Mouse (Mus musculus): Measurements from ENCODE around the gene Rtn1. TPM values are rescaled to one million over a fixed set of nuclear protein-coding genes. Genes with fewer than 3 reads are reported as not detected.

Gene Rtn1
- polyA plus RNA-seq, 1 experiment from 2014 or later = 1,321 TPM

DNA sequence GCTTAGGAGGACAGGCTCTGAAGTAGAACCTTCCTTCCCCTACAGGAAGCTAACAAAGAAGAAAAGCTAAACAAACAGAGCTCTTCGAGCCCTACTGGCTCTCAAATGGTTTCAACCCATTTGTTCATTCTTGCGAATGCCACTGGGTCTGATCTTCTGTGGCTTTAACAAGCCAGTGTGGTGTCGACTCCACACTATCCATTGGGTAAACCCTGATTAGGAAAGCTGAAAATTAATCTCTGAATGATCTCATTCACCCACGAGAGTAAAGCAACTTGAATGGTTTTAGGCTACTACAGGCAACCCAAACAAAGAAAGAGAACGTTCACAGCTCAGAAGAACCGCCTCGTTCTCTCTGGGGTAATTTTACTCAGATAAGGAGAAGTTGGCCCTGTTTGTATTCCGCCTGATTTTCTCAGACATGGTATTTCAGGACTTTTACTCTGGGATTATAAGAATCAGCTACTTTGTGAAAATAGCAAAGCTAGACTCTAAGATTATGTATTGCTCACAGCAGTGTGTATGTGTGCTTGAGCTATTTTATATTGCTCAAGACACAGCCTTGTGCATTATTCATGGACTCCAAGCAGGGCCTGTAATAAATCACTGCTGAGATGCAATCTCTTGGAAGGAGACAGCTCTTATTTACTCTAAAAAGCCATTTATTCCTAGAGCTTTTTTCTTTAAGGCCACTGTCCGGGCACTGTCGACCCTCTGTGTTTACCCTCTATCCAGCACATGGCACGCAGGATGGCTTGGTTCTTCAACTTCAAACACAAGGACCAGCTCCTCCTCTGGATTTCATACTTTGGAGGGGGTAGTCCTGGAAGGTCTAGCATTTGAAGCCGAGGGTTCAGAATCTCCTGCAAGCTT, 43.4 kb downstream of the Rtn1 start:
- peak overlapping the region; percentile 46; the same call in 1 of the 2 replicates for H3K27ac ChIP-seq (ENCODE audit: low read depth, low read length)
- DNase-seq (ENCODE audit: low spot score) = peak; percentile 16
- H3K4me1 ChIP-seq (ENCODE audit: control insufficient read depth, insufficient read depth, low read length) = peaks cover 14% of the 10 kb centered on the region
- ATAC-seq = peak; percentile 54; the same call in 1 of the 2 replicates
- H3K36me3 ChIP-seq (ENCODE audit: control insufficient read depth, insufficient read depth, low read length) = no peaks in the 10 kb centered on the region
- H3K9me3 ChIP-seq (replicated peaks; ENCODE audit: control insufficient read depth, low read length) = no peaks in the 10 kb centered on the region
- WGBS = 30% methylated on average over 12 of the region's 12 CpGs
- no peak overlapping the region for H3K4me2 ChIP-seq (ENCODE audit: low read length)
- H3K4me3 ChIP-seq (ENCODE audit: low read depth, low read length) = no peak overlapping the region
- no peak overlapping the region for H3K9ac ChIP-seq (ENCODE audit: low read length)
- H3K27me3 ChIP-seq (replicated peaks; ENCODE audit: control insufficient read depth, insufficient read depth, low read length) = no peaks in the 10 kb centered on the region

GRCm38 (mm10) chr12:72364543-72364942, 44.3 kb downstream of the Rtn1 start:
- WGBS = 91% methylated on average over 5 of the region's 5 CpGs
- Histone ChIP-seq H3K9me3 (replicated peaks; ENCODE audit: control insufficient read depth, low read length) (no peaks in the 10 kb centered on the region), H3K4me2 (ENCODE audit: low read length) (no peak overlapping the region), H3K4me3 (ENCODE audit: low read depth, low read length) (no peak overlapping the region), H3K27me3 (replicated peaks; ENCODE audit: control insufficient read depth, insufficient read depth, low read length) (no peaks in the 10 kb centered on the region), H3K27ac (ENCODE audit: low read depth, low read length) (peak overlapping the region; percentile 1; the same call in 1 of the 2 replicates), H3K36me3 (ENCODE audit: control insufficient read depth, insufficient read depth, low read length) (no peaks in the 10 kb centered on the region), H3K9ac (ENCODE audit: low read length) (no peak overlapping the region), H3K4me1 (ENCODE audit: control insufficient read depth, insufficient read depth, low read length) (peaks cover 14% of the 10 kb centered on the region)
- ATAC-seq (no peak), DNase-seq (ENCODE audit: low spot score) (no peak)

DNA sequence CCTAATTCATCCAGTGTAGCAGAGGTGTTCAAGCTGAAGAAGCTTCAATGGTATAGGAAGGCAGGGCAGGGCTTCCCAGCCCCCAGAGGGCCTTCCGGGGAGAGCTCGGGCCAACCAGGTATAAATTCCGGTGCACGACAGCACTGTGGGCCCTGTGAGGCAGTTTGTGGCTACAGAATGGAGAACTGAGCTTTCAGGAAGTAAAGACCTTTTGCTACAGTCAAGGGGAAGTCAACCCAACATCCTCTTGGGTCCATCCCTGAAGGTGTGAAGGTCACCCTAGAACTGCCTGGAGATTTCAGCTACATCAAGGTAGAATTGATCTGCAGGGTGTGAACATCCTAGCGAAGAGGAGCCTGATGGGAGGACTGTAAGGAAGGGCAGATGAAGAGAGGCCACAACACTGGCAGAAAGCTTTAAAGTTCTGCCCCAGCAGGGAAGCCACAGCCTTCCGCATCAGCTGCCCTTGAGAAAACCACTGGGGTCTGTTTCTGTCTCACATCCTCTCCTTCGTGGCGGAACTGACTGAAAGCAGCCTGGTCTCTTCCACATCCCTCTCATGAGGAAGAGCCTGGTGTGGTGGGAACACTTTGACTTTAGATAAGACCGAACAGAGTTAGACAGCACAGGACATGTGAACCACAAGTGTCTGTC, 47.0 kb downstream of the Rtn1 start:
- Histone ChIP-seq H3K9me3 (replicated peaks; ENCODE audit: control insufficient read depth, low read length) (no peaks in the 10 kb centered on the region), H3K27ac (ENCODE audit: low read depth, low read length) (no peak overlapping the region), H3K27me3 (replicated peaks; ENCODE audit: control insufficient read depth, insufficient read depth, low read length) (no peaks in the 10 kb centered on the region), H3K4me2 (ENCODE audit: low read length) (no peak overlapping the region), H3K9ac (ENCODE audit: low read length) (no peak overlapping the region), H3K4me3 (ENCODE audit: low read depth, low read length) (no peak overlapping the region), H3K4me1 (ENCODE audit: control insufficient read depth, insufficient read depth, low read length) (peaks cover 14% of the 10 kb centered on the region), H3K36me3 (ENCODE audit: control insufficient read depth, insufficient read depth, low read length) (no peaks in the 10 kb centered on the region)
- ATAC-seq (no peak), DNase-seq (ENCODE audit: low spot score) (no peak)
- 77% methylated on average over 9 of the region's 9 CpGs for WGBS

- WGBS = 74% methylated on average over 5 of the region's 5 CpGs
- Histone ChIP-seq H3K4me1 (ENCODE audit: control insufficient read depth, insufficient read depth, low read length) (peaks cover 9% of the 10 kb centered on the region), H3K27me3 (replicated peaks; ENCODE audit: control insufficient read depth, insufficient read depth, low read length) (no peaks in the 10 kb centered on the region), H3K36me3 (ENCODE audit: control insufficient read depth, insufficient read depth, low read length) (no peaks in the 10 kb centered on the region), H3K9ac (ENCODE audit: low read length) (no peak overlapping the region), H3K27ac (ENCODE audit: low read depth, low read length) (no peak overlapping the region), H3K4me2 (ENCODE audit: low read length) (no peak overlapping the region), H3K9me3 (replicated peaks; ENCODE audit: control insufficient read depth, low read length) (no peaks in the 10 kb centered on the region), H3K4me3 (ENCODE audit: low read depth, low read length) (no peak overlapping the region)
- ATAC-seq = no peak
- no peak for DNase-seq (ENCODE audit: low spot score)
These were observed 47.8 kb downstream of the Rtn1 start for GRCm38 (mm10) chr12:72360926-72361615.

DNA sequence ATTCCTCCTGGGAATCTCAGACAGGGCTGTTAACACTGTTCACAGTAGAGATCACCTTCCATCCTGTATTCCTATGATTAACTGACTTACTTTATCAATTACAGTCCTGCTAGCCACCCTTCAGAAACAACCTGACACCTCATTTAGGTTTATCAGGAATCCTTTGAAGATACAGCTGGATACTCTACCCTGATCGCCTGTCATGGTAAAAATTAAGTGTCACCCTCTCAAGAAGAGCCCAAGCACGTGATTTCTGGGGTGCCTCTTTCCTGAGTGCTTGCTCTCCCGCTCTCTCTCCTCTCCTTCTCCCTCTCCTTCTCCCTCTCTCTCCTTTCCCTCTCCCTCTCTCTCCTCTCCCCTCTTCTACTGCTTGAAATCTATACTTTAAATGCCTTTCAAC, 49.0 kb downstream of the Rtn1 start:
- no peak overlapping the region for H3K27ac ChIP-seq (ENCODE audit: low read depth, low read length)
- DNase-seq (ENCODE audit: low spot score) (no peak), ATAC-seq (no peak)
- no peak overlapping the region for H3K9ac ChIP-seq (ENCODE audit: low read length)
- no peaks in the 10 kb centered on the region for H3K9me3 ChIP-seq (replicated peaks; ENCODE audit: control insufficient read depth, low read length)
- 75% methylated on average over 3 of the region's 3 CpGs for WGBS
- no peaks in the 10 kb centered on the region; the same call in 1 of the 2 replicates for H3K4me1 ChIP-seq (ENCODE audit: control insufficient read depth, insufficient read depth, low read length)
- no peaks in the 10 kb centered on the region for H3K27me3 ChIP-seq (replicated peaks; ENCODE audit: control insufficient read depth, insufficient read depth, low read length)
- H3K4me3 ChIP-seq (ENCODE audit: low read depth, low read length) = no peak overlapping the region
- no peak overlapping the region for H3K4me2 ChIP-seq (ENCODE audit: low read length)
- no peaks in the 10 kb centered on the region for H3K36me3 ChIP-seq (ENCODE audit: control insufficient read depth, insufficient read depth, low read length)

DNA sequence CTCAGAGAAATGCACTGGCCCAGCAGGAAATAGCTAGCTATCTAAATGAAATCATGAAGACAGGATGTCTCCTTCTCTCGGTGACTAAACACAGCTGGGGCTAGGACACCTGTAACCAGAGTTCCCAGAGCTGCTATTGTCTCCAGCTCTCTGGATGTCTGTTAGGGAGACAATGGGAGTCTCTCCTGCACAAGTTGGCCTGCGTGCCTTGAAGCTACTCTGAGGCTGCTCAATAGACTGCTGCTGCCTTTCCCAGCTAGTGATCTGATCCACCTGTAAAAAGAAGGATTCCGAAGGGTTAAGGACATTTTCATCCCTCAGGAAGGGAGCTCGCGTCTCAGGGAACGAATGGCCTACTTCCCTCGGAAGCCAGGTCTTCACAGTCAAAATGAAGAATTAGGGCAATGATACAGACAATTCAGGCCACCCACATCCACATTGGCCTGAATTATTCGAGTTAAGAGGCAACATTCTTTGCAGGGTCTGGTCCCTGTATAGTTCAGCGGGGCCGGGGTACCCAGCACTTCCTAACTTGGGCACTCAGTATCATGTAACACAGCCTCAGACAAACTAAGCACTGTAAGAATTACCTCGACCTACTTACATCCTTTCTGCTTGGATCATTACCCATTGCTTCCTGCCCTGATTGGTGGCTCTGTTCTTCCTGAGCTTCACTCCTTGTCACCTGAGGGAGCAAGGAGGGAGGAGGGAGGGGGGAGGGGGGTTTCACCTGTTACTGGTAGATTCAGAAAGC, 51.0 kb downstream of the Rtn1 start:
- Histone ChIP-seq H3K27me3 (replicated peaks; ENCODE audit: control insufficient read depth, insufficient read depth, low read length) (no peaks in the 10 kb centered on the region), H3K9ac (ENCODE audit: low read length) (no peak overlapping the region), H3K9me3 (replicated peaks; ENCODE audit: control insufficient read depth, low read length) (no peaks in the 10 kb centered on the region), H3K4me1 (ENCODE audit: control insufficient read depth, insufficient read depth, low read length) (no peaks in the 10 kb centered on the region), H3K36me3 (ENCODE audit: control insufficient read depth, insufficient read depth, low read length) (no peaks in the 10 kb centered on the region), H3K4me2 (ENCODE audit: low read length) (no peak overlapping the region), H3K4me3 (ENCODE audit: low read depth, low read length) (no peak overlapping the region), H3K27ac (ENCODE audit: low read depth, low read length) (no peak overlapping the region)
- 44% methylated on average over 11 of the region's 11 CpGs for WGBS
- DNase-seq (ENCODE audit: low spot score) (no peak), ATAC-seq (no peak)

GRCm38 (mm10) chr12:72354241-72354640, 54.6 kb downstream of the Rtn1 start:
- ATAC-seq (no peak), DNase-seq (ENCODE audit: low spot score) (no peak)
- no peak overlapping the region for H3K9ac ChIP-seq (ENCODE audit: low read length)
- H3K4me1 ChIP-seq (ENCODE audit: control insufficient read depth, insufficient read depth, low read length) = no peaks in the 10 kb centered on the region
- WGBS = 92% methylated on average over 1 of the region's 1 CpGs
- no peaks in the 10 kb centered on the region for H3K27me3 ChIP-seq (replicated peaks; ENCODE audit: control insufficient read depth, insufficient read depth, low read length)
- no peak overlapping the region for H3K27ac ChIP-seq (ENCODE audit: low read depth, low read length)
- no peak overlapping the region for H3K4me2 ChIP-seq (ENCODE audit: low read length)
- H3K36me3 ChIP-seq (ENCODE audit: control insufficient read depth, insufficient read depth, low read length) = no peaks in the 10 kb centered on the region
- no peaks in the 10 kb centered on the region for H3K9me3 ChIP-seq (replicated peaks; ENCODE audit: control insufficient read depth, low read length)
- no peak overlapping the region for H3K4me3 ChIP-seq (ENCODE audit: low read depth, low read length)

- H3K27ac ChIP-seq (ENCODE audit: low read depth, low read length) = no peak overlapping the region
- H3K4me3 ChIP-seq (ENCODE audit: low read depth, low read length) = no peak overlapping the region
- 94% methylated on average over 1 of the region's 1 CpGs for WGBS
- H3K36me3 ChIP-seq (ENCODE audit: control insufficient read depth, insufficient read depth, low read length) = no peaks in the 10 kb centered on the region
- no peak overlapping the region for H3K4me2 ChIP-seq (ENCODE audit: low read length)
- H3K4me1 ChIP-seq (ENCODE audit: control insufficient read depth, insufficient read depth, low read length) = no peaks in the 10 kb centered on the region
- DNase-seq (ENCODE audit: low spot score) (no peak), ATAC-seq (no peak)
- H3K27me3 ChIP-seq (replicated peaks; ENCODE audit: control insufficient read depth, insufficient read depth, low read length) = no peaks in the 10 kb centered on the region
- H3K9me3 ChIP-seq (replicated peaks; ENCODE audit: control insufficient read depth, low read length) = no peaks in the 10 kb centered on the region
- no peak overlapping the region for H3K9ac ChIP-seq (ENCODE audit: low read length)
These were observed 55.3 kb downstream of the Rtn1 start for GRCm38 (mm10) chr12:72353506-72353905.

Measured in forebrain, embryonic 14.5 days (tissue).